Mouse (Mus musculus) retina, postnatal 1 day (tissue): Measurements from ENCODE around the gene Fgd4.
A peak's percentile ranks its signal among the peaks of the same experiment; 100 is the strongest.
"Not testable (repeated sequence)": the region's sequence is repeated elsewhere in the genome, so short reads cannot be mapped to it uniquely, and the experiment has no call there.

Experiments
- DNase-seq: peaks from one replicate; pipeline ENCODE4 v3.0.0-alpha.2; 2012

The Fgd4 gene

DNA sequence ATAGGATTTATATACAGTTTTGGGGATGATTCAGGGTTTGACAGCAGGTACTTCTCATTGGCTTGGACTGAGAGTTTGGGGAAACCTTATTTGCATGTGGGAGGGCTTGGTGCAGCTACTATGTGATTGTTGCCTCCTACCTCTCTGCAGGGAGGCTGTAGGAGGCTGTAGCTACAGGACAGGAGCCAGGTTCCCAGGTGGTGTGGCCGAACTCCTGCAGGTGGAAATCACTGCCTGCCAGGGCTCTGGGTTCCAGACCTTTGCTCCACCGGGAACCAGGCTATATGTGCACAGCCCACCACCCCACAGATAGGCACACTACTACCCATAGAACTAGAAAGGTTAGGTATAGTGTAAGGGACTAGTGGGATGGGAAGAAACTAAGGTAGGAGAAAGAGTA, 61.0 kb downstream of the Fgd4 start:
- DNase-seq = not testable (repeated sequence)

- no peak for DNase-seq
Observed at GRCm38 (mm10) chr16:16535232-16535631, 65.1 kb downstream of the Fgd4 start.

DNA sequence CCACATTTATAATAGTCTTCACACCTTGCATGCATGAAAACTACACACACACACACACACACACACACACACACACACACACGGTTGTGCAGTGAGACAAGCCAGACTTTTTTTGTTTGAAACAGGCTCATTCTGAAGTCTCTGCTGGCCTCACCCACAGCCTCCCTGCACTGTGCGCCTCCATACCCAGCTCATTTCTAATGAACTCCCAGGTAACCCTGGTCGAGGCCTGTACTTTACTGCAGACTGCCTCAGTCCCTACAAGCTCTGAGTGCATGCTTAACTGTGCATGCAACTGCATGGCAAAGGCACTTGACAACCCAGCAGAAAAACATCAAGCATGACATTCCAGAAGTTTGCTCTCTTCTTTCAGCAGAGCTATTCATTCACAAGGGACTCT, 72.3 kb downstream of the Fgd4 start:
- DNase-seq = no peak

GRCm38 (mm10) chr16:16527267-16527666, 73.1 kb downstream of the Fgd4 start:
- peak; percentile 30 for DNase-seq

GRCm38 (mm10) chr16:16526741-16527105, 73.6 kb downstream of the Fgd4 start:
- DNase-seq = no peak

DNA sequence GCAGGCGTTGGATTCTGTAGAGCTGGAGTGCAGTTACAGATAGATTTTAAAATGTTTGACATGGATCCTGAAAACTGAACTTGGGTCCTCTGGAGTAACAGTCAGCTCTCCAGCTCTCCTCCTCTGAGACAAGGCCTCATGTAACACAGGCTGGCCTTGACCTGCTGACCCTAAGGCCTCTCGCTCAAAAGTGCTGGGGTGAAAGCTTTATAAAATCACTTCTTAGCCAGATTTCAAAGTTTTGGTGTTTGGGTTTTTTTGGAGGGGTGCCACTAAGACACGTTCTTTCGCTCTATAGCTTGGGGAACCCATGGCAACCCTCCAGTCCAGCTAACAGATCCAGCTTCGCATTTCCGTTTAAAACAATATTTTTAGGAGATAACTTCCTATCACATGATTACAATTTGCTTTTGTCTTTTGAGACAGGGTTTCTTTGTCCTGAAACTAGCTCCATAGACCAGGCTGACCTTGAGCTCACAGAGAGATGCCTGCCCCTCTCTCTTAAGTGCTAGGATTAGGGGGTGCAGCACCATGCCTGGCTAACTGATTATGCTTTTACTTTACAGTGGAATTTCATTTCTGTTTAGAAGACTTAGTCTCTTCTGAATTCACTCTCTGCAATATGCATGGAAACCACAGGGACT, 74.1 kb downstream of the Fgd4 start:
- DNase-seq = no peak

DNA sequence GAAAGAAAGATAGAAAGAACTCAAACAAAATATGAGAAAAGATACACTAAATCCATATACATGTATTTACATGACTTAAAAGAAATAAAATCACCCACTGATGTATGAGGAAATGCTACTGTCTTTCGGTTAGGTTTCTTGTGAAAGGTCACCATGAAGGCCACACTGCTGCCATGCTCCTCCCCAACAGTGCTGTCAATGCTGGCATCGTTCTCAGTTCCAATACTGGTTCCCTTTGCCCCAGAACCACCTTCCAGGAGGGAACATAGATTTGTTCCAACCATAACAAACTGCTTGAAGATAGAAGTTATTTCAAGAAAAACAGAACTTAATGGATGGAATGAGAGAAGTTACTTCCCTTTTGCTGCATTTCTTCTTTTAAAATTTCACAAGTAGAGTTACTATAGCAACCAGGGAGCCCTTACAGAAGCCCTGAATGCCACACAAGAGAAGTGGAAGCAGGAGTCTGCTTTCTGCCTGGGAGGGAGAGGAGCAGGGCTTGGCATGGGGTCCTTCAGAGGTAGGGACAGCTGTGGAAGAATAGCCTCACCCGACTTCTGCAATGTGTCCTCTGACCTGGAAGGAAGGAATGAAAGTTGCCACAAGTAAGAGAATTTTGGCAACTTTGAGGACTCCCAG, 75.0 kb downstream of the Fgd4 start:
- DNase-seq = no peak

- DNase-seq = peak; percentile 11
Observed at GRCm38 (mm10) chr16:16523632-16524031, 76.7 kb downstream of the Fgd4 start.

DNA sequence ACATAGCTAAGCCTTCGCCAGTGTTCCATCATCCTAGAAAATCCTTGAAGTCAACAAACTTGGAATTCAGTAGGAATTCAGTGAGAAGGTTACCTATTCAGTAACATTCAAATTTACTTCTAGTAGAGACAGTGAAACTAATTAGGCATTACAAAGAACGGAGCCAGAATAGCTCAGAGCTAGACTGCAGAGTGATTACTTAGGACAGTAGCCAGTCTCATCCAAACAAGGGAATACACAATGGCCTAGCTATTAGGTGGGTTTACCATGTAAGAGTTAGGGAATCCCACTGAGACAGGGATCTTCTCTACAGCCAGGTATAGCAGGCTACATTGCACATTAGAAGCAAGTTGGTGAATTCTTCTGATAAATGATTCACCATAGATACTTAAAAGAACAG, 77.5 kb downstream of the Fgd4 start:
- not testable (repeated sequence) for DNase-seq

DNA sequence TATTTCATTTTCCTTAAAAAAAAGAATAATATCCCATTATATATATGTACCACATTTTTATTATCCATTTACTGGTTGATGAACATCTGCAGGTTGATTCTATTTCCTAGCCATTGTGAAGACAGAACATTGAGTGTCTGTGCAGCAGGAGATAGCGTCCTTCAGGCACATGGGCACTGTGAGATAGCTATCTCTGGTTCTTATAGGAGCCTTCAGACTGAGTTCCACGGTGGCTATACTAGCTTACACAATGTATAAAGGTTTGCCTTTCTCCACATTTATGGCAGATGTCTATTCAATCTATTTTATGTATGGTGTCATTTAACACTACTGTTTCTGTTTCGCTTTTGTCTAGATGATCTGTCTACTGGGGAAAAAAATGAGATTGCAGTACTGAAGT, 98.9 kb downstream of the Fgd4 start:
- no peak for DNase-seq

GRCm38 (mm10) chr16:16500926-16501325, 99.4 kb downstream of the Fgd4 start:
- no peak for DNase-seq

DNA sequence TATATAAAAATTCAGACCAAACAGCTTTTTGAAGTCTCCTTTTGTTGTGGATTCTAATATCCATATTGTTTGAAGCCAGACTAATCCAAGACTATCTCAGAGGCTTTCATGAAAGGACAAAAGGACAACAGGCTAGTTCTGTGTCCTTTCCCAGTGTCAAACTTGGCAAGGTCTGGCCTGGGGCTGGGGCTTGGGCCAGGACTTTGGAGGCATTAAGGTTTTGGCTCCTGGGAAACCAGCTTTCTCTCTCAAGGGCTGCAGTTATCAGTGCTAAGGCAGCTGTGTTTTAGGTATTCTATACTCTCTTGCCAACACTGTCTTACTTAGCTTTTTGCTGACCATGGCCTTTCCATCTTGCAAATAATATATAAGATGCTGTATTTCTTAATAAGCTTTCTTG, 101.6 kb downstream of the Fgd4 start:
- DNase-seq = no peak

GRCm38 (mm10) chr16:16485523-16486043, 114.8 kb downstream of the Fgd4 start:
- DNase-seq = no peak

- no peak for DNase-seq
Observed at GRCm38 (mm10) chr16:16484601-16485000, 115.7 kb downstream of the Fgd4 start.

DNA sequence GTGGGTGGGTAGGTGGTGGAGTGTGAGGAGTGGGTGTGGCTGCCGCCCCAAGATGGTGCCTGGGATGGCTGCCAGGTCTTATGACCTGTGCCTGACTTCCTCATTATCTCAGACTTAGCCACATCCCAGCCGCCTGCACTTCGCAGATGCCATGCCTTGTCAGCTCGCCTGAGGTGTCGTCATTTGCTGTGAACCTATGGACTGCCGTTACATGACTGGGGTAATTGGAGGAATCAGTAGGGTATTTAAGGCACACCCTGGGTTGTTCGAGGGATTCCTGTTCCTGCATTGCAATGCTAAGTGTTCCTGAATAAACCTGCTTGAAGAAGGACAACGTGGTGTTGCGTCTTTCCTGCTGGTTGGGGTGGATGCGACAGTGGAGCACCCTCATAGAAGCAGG, 126.9 kb downstream of the Fgd4 start:
- not testable (repeated sequence) for DNase-seq

DNA sequence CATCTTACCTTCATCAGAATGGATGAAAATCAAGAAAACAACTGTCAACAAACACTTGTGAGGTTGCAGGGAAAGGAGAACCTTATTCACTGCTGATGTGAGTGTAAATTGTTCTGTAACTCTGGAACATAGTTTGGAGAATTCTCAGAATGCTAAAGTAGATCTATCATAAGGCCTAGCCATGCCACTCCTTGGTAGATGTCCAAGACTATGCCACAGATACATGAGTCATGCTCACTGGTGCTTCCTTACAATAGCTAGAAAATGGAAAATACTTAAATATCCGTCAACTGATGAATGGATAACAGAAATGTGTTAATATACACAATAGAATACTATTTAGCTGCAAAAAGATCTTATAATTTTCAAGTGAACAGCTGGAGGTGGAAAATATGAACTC, 150.3 kb downstream of the Fgd4 start:
- DNase-seq = no peak

DNA sequence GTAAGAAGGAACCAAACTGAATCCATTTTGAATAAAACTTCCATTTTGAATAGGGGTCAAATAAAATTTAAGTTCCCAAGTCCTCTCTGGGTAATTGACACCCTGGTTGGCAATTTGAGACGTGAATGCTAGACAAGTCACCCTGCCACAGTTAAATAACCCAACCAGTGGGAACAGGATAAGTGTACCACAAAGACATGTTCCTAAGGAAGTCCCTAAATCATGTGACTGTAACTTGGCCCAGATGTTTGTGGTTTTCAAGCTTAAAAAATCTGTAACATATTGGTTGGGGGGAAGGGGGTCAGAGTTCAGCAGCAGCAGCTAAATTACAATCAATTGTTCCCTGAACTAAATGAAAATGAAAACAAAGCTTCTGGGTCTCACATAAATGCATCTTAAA, 161.9 kb downstream of the Fgd4 start:
- no peak for DNase-seq

DNA sequence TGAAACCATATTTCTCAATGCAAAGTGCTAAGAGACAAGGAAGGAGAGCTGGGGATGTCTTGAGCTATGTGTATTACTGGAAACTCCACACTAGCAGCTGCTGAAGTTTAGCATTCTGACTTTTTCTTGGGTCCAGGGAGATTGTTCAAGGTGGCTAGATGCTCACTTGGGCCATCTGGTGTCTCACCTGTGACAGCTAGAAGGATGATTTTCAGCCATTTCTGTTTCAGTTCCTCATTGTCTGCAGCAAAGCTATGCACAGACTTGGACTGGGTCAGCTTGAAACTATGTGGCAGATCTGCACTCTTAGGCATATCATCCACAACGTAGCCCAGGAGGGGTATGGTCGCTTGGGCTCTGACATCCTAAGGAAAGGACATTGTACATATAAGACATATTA, 177.9 kb downstream of the Fgd4 start:
- DNase-seq = no peak

GRCm38 (mm10) chr16:16367217-16367616, 233.1 kb downstream of the Fgd4 start:
- not testable (repeated sequence) for DNase-seq
